Comparison of ENCODE assay signal across 27 mouse cellular contexts in genomic region chr9:72987703-72988102, GRCm38 (mm10). TPM values are rescaled to one million over a fixed set of nuclear protein-coding genes. Genes with fewer than 3 reads are reported as not detected.
"Had no signal": no experiment of that assay in that cellular context is flagged by ENCODE, and none has a peak within 500 bp of the region (broad histone marks: within the 10 kb centered on the region; RNA-seq: fewer than 3 reads in every experiment).

No protein-coding gene starts in this region.

- H3K27me3 ChIP-seq: megakaryocyte, embryonic 14.5 days; midbrain, embryonic 13.5 days had no signal

- H3K9ac ChIP-seq: limb, embryonic 12.5 days; limb, embryonic 15.5 days; liver, embryonic 14.5 days; liver, postnatal 0 days; lung, embryonic 14.5 days; midbrain, embryonic 13.5 days had no signal

- H3K27ac ChIP-seq: limb, embryonic 12.5 days; limb, embryonic 15.5 days; liver, embryonic 14.5 days; macrophage; midbrain, embryonic 10.5 days; midbrain, embryonic 13.5 days; stomach, postnatal 0 days had no signal

- H3K4me3 ChIP-seq: limb, embryonic 12.5 days; limb, embryonic 15.5 days; megakaryocyte, embryonic 14.5 days; midbrain, embryonic 10.5 days; midbrain, embryonic 13.5 days had no signal

- DNase-seq: kidney, adult 9 months; kidney, postnatal 14 days; kidney, postnatal 4 days; left cerebral cortex, postnatal 4 days; liver, postnatal 0 days; lung, embryonic 14.5 days; thymus, adult 2 months; thymus, postnatal 14 days had no signal

- ATAC-seq: liver, postnatal 0 days; lung, postnatal 0 days; midbrain, embryonic 13.5 days had no signal

- H3K9me3 ChIP-seq: limb, embryonic 12.5 days; limb, embryonic 15.5 days; megakaryocyte, embryonic 14.5 days; midbrain, embryonic 10.5 days; midbrain, embryonic 13.5 days had no signal

- H3K4me2 ChIP-seq: limb, embryonic 12.5 days; limb, embryonic 15.5 days; liver, embryonic 11.5 days; lung, embryonic 14.5 days; midbrain, embryonic 13.5 days had no signal

- H3K36me3 ChIP-seq: limb, embryonic 12.5 days; limb, embryonic 15.5 days; midbrain, embryonic 10.5 days; midbrain, embryonic 13.5 days had no signal

RNA-seq across cellular contexts. Expression of gene Gm44503, which starts 29.1 kb away (rescaled TPM):
- total RNA-seq: layer of hippocampus, postnatal 14 days; left cerebral cortex, adult 8-10 months; midbrain, postnatal 0 days had no signal
- polyA plus RNA-seq: kidney, embryonic 16.5 days; limb, embryonic 12.5 days; limb, embryonic 15.5 days; liver, embryonic 11.5 days; liver, embryonic 14.5 days; liver, postnatal 0 days; lung, embryonic 14.5 days; lung, postnatal 0 days; macrophage; midbrain, embryonic 10.5 days; midbrain, embryonic 13.5 days; midbrain, postnatal 0 days; neural tube, embryonic 11.5 days; neural tube, embryonic 14.5 days; small intestine, adult 2 months; spleen, adult 2 months; stomach, embryonic 14.5 days; stomach, postnatal 0 days; thymus, adult 2 months had no signal
